Mouse (Mus musculus) layer of hippocampus, adult 11-12 months (tissue): ENCODE measurements around the gene Sod2.
A peak's percentile ranks its signal among the peaks of the same experiment; 100 is the strongest.
"Not testable (repeated sequence)": the region's sequence is repeated elsewhere in the genome, so short reads cannot be mapped to it uniquely, and the experiment has no call there.

Experiments used
- DNase-seq: peaks from one replicate; pipeline ENCODE4 v3.0.0; 2022; ENCODE audit warnings: low spot score

Gene Sod2

GRCm38 (mm10) chr17:13013316-13013715 lies 6.7 kb downstream of the Sod2 start:
- DNase-seq, result no peak

GRCm38 (mm10) chr17:13036627-13037192 lies 30.1 kb downstream of the Sod2 start:
- DNase-seq, result not testable (repeated sequence)

GRCm38 (mm10) chr17:13043846-13044673 lies 37.4 kb downstream of the Sod2 start:
- DNase-seq, result peak; percentile 67

DNA sequence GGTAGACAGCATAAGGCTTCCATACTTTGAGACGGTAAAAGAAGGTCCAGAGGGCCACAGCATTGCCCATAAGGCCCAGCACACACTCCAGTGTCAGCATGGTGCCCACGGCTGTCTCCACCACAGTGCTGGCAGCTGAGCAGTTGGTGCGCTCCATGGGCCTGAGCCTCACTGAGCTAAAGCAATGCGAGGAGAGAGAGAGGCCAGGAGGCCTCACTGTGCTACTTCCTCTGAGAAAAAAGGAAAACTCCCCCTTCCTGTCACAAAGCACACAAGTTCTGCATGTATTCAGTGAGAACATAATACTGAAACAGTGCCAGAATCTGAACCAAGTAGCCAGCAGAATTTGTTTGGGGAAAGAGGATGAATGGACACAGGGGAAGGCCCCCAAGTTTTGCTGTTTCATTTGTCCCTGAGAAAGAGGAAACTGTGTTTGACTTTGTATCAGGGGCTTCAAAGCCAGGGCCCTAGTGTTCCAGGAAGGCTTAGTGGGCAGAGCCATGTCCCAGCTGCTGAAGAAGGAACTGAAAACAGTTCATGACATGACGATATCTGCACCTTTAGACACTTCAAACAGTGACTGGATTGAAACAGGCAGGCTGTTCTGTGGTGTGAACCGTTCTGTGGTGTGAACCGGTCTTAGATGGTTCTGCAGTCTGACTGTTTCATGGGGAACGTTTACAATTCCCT lies 45.6 kb downstream of the Sod2 start, which contains the start of gene Gpr31b:
TSS of gene Gpr31b (minus strand) at position 173 of the 690 bp plus-strand sequence.
- not testable (repeated sequence) for DNase-seq

- not testable (repeated sequence) for DNase-seq
Measured at GRCm38 (mm10) chr17:13060804-13061203, 54.2 kb downstream of the Sod2 start, which contains the start of gene Tcp10b. TSS of gene Tcp10b (plus strand) at chr17:13061104.

GRCm38 (mm10) chr17:13062882-13063281 lies 56.2 kb downstream of the Sod2 start:
- not testable (repeated sequence) for DNase-seq

DNA sequence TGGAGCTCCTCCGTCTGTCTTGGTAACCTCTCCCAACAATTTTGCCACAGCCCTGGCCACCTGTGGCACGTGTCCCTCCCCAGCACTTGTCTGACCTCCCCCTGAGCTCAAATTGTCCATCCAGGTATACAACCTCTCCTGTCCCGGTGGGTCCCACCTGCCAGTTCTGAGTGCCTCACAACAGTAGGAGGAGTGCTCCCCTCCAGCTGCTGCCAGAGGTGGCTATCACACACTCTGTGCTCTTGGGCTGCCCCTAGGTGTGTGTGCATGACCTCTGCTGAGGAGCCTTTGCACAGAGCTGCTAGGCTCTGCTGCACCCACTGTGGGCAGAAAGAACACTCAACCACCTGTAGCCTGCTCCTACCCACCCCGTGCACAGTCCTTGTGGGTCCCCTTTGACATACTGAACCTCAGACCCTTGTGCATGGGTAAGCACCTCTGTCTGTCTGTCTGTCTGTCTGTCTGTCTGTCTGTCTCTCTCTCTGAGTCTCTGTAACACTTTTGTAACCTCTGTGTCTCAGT lies 61.3 kb downstream of the Sod2 start:
- not testable (repeated sequence) for DNase-seq

GRCm38 (mm10) chr17:13069227-13069626 lies 62.6 kb downstream of the Sod2 start:
- DNase-seq, result not testable (repeated sequence)
